Mouse (Mus musculus) left cerebral cortex, postnatal 14 days (tissue): ENCODE measurements around the gene Zfp459. TPM values are rescaled to one million over a fixed set of nuclear protein-coding genes. Genes with fewer than 3 reads are reported as not detected.

Experiments used
- total RNA-seq, 2 experiments: library from RNA; stranded (reverse); gene quantifications; 2 replicates each; pipeline ENCODE4 v1.2.3; 2021

Zfp459 gene
- total RNA-seq, 2 experiments from 2014 or later: 7.0 to 8.6 TPM

Other genes starting within 250 kb of the Zfp459 start
- 1 to 10 TPM; 3.7 to 5.3 TPM for gene Rsl1, start 248.2 kb downstream of the Zfp459 start, total RNA-seq
- gene Zfp455, start 226.9 kb downstream of the Zfp459 start, total RNA-seq: 1 to 10 TPM; 3.3 to 3.5 TPM
- gene Zfp458, start 143.0 kb downstream of the Zfp459 start, total RNA-seq: 10 to 100 TPM; 18.7 to 19.4 TPM
- gene Zfp457, start 114.9 kb downstream of the Zfp459 start, total RNA-seq: 1 to 10 TPM; 4.4 to 4.5 TPM
- 1 to 10 TPM; 2.6 to 3.8 TPM for gene Zfp595, start 88.8 kb downstream of the Zfp459 start, total RNA-seq
- 1 to 10 TPM in 1 of 2 experiments, not detected in 1; 1.9 TPM for gene Gm28044, start 60.9 kb downstream of the Zfp459 start, total RNA-seq
- 1 to 10 TPM in 1 of 2 experiments, under 1 TPM in 1; 0.53 to 1.0 TPM for gene Zfp953, start 60.8 kb downstream of the Zfp459 start, total RNA-seq
- not detected for gene Gm28041, start 45.7 kb downstream of the Zfp459 start, total RNA-seq
- gene Zfp456, start 45.6 kb downstream of the Zfp459 start, total RNA-seq: 1 to 10 TPM in 1 of 2 experiments, under 1 TPM in 1; 0.24 to 1.1 TPM
- 1 to 10 TPM in 1 of 2 experiments, under 1 TPM in 1; 0.86 to 2.2 TPM for gene Zfp429, start 21.6 kb downstream of the Zfp459 start, total RNA-seq
- gene Zfp874a, start 30.2 kb upstream of the Zfp459 start, total RNA-seq: 10 to 100 TPM; 11.0 to 12.4 TPM
- gene Zfp874b, start 62.8 kb upstream of the Zfp459 start, total RNA-seq: 10 to 100 TPM; 14.5 to 15.9 TPM
- 1 to 10 TPM; 6.3 to 8.7 TPM for gene Zfp58, start 79.1 kb upstream of the Zfp459 start, total RNA-seq
- under 1 TPM in 1 of 2 experiments, not detected in 1; 0.40 TPM for gene Gm26965, start 104.7 kb upstream of the Zfp459 start, total RNA-seq
- 10 to 100 TPM; 23.0 to 24.8 TPM for gene Zfp87, start 104.8 kb upstream of the Zfp459 start, total RNA-seq
- gene Zfp748, start 132.4 kb upstream of the Zfp459 start, total RNA-seq: 1 to 10 TPM; 9.3 to 9.8 TPM
- 1 to 10 TPM; 8.7 to 9.2 TPM for gene Zfp729b, start 188.3 kb upstream of the Zfp459 start, total RNA-seq
- gene Gm49345, start 216.4 kb upstream of the Zfp459 start, total RNA-seq: 1 to 10 TPM; 1.1 TPM
- 1 to 10 TPM; 7.2 to 9.8 TPM for gene Zfp729a, start 216.4 kb upstream of the Zfp459 start, total RNA-seq